Mouse (Mus musculus): ENCODE measurements around the gene Lhfpl5. TPM values are rescaled to one million over a fixed set of nuclear protein-coding genes. Genes with fewer than 3 reads are reported as not detected.

Gene Lhfpl5
- polyA plus RNA-seq, 1 experiment from 2014 or later, result 0.64 TPM

DNA sequence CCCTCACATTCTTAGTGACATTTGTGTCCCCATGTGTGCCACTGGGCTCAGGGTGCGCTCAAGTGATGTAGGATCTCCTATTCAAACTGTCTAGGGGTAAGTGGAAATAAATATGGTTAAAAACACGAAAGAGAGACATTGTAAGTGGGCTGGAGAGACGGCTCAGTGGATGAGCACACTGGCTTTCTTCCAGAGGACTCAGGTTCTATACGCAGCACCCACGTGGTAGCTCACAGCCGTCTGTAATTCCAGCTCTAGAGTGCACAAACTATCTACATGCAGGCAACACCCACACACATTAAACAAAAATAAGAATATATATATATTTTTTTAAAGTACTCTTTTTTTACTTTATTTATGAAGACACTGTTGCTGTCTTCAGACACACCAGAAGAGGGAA lies 2.5 kb upstream of the Lhfpl5 start:
- H3K27me3 ChIP-seq, result 0 out of 2 replicates have a peak, but pooled peaks cover 5% of the 10 kb centered on the region
- H3K36me3 ChIP-seq, result no peaks in the 10 kb centered on the region
- no peak overlapping the region for H3K4me3 ChIP-seq (replicated peaks)
- WGBS, result 75% methylated on average over 6 of the region's 6 CpGs
- no peak for ATAC-seq (ENCODE audit: insufficient number of reproducible peaks, low FRiP score, low TSS enrichment, low read depth)
- peaks cover 11% of the 10 kb centered on the region for H3K4me1 ChIP-seq
- H3K27ac ChIP-seq (replicated peaks), result no peak overlapping the region
- H3K9me3 ChIP-seq (replicated peaks), result no peaks in the 10 kb centered on the region
- no peak overlapping the region for H3K9ac ChIP-seq
- no peak overlapping the region for H3K4me2 ChIP-seq (replicated peaks)

DNA sequence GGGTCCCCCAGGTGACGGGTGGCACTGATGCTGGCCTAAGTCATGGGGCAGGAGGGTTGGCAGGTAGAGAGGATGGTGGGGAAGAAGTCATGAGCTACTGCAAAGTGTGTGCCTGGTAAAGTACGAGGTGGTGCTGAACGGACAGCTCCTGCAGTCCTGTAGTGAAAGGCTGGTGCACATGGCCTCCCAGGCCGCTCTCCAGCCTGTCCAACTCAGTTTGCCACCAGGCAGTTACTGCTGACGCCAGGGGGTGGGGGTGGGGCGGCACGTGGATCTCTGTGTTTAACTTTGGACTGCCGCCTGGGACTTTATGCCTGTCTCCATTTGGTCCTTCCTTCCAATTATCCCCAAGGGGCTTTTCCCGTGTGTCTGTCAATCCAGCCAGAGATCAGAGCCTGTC lies 5.0 kb downstream of the Lhfpl5 start:
- 0 out of 2 replicates have a peak, but pooled peaks cover 5% of the 10 kb centered on the region for H3K27me3 ChIP-seq
- peaks cover 8% of the 10 kb centered on the region for H3K4me1 ChIP-seq
- H3K4me3 ChIP-seq (replicated peaks), result no peak overlapping the region
- H3K27ac ChIP-seq (replicated peaks), result no peak overlapping the region
- 3% methylated on average over 9 of the region's 9 CpGs for WGBS
- no peak overlapping the region for H3K9ac ChIP-seq
- no peak overlapping the region for H3K4me2 ChIP-seq (replicated peaks)
- ATAC-seq (ENCODE audit: insufficient number of reproducible peaks, low FRiP score, low TSS enrichment, low read depth), result no peak
- H3K9me3 ChIP-seq (replicated peaks), result no peaks in the 10 kb centered on the region
- H3K36me3 ChIP-seq, result no peaks in the 10 kb centered on the region

DNA sequence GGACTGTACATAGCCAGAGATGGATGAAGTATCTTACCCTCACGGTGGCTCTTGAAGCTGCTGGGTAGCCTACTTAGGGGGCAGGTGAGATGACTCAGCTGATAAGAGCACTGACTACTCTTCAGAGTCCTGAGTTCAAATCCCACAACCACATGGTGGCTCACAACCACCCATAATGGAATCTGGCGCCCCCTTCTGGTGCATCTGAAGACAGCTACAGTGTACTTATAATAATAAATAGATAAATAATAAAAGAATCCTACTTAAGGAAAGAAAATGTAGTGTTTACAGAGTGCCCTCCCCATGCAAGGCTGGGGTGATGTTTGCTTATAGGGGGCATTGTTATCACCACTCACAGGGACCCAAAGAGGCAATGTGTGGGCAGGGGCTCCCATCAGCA lies 5.6 kb downstream of the Lhfpl5 start:
- Histone ChIP-seq H3K27ac (replicated peaks) (no peak overlapping the region), H3K9me3 (replicated peaks) (no peaks in the 10 kb centered on the region), H3K27me3 (0 out of 2 replicates have a peak, but pooled peaks cover under 1% of the 10 kb centered on the region), H3K4me2 (replicated peaks) (no peak overlapping the region), H3K36me3 (no peaks in the 10 kb centered on the region), H3K4me3 (replicated peaks) (no peak overlapping the region), H3K4me1 (0 out of 2 replicates have a peak, but pooled peaks cover 1% of the 10 kb centered on the region), H3K9ac (no peak overlapping the region)
- 53% methylated on average over 2 of the region's 2 CpGs for WGBS
- no peak for ATAC-seq (ENCODE audit: insufficient number of reproducible peaks, low FRiP score, low TSS enrichment, low read depth)

DNA sequence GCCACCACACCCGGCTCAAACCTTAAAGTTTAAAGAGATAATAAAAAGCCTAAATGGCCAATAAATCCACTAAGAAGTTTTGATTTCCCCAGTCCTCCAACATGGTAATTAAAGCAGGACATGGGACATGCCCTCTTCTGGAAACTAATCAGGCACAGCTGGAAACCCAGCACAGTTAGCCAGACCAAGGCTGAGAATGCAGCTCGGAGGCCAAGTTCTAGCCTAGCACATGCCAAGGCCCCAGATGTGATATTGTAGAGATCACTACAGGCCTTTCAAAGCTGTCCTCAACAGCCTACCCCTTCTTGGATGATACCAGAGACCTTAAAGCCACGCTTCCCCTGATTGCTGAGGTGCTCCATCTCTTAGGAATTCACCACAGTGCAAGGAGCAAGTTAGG lies 11.1 kb downstream of the Lhfpl5 start:
- no peak overlapping the region for H3K4me3 ChIP-seq (replicated peaks)
- peaks cover 46% of the 10 kb centered on the region for H3K36me3 ChIP-seq
- H3K4me2 ChIP-seq (replicated peaks), result no peak overlapping the region
- 0 out of 2 replicates have a peak, but pooled peaks cover 7% of the 10 kb centered on the region for H3K4me1 ChIP-seq
- no peaks in the 10 kb centered on the region for H3K9me3 ChIP-seq (replicated peaks)
- H3K27ac ChIP-seq (replicated peaks), result no peak overlapping the region
- no peak for ATAC-seq (ENCODE audit: insufficient number of reproducible peaks, low FRiP score, low TSS enrichment, low read depth)
- H3K9ac ChIP-seq, result no peak overlapping the region
- WGBS, result 64% methylated on average over 3 of the region's 3 CpGs
- H3K27me3 ChIP-seq, result no peaks in the 10 kb centered on the region

DNA sequence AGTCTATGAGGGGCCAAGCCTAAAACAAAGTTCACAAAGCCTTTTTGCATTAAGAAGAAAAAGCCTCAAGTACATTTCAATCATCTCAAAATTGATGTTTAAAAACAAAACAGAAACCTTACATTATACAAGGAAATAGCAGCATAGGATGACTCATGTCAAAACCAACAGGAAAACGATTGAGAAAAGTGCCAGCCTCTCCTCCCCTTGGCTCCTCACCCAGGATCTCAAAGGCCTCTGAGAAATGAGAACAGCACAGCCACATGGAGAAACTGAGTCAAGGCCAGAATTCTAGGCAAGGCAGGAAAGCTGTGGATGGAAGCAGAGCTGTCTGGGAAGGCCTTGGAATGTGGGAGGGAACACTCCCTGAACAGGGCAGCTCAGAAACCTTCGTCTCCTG lies 13.2 kb downstream of the Lhfpl5 start:
- Histone ChIP-seq H3K27me3 (no peaks in the 10 kb centered on the region), H3K9ac (no peak overlapping the region), H3K36me3 (peaks cover 66% of the 10 kb centered on the region), H3K9me3 (replicated peaks) (no peaks in the 10 kb centered on the region), H3K27ac (replicated peaks) (no peak overlapping the region), H3K4me3 (replicated peaks) (no peak overlapping the region), H3K4me2 (replicated peaks) (no peak overlapping the region), H3K4me1 (0 out of 2 replicates have a peak, but pooled peaks cover 12% of the 10 kb centered on the region)
- 82% methylated on average over 2 of the region's 2 CpGs for WGBS
- no peak for ATAC-seq (ENCODE audit: insufficient number of reproducible peaks, low FRiP score, low TSS enrichment, low read depth)

DNA sequence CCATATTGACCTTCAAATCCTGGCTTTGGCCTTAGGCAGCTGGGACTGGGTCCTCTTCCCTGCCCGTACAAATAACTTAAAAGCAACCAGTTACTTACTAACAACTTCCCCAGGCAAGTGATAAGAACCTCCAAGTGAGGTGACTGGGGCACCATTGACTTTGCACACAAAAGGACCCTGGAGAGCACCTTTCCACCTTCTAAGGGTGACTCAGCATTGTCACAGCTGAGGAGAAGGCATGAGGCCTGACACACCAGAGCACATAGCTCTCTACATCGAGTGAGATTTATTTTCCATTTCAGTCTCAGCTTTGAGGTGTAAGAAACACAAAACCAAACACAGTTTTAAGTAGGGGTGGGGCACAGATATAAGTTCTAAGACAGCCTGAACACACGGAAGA lies 15.2 kb downstream of the Lhfpl5 start:
- Histone ChIP-seq H3K9me3 (replicated peaks) (no peaks in the 10 kb centered on the region), H3K36me3 (peaks cover 72% of the 10 kb centered on the region), H3K4me1 (0 out of 2 replicates have a peak, but pooled peaks cover 13% of the 10 kb centered on the region), H3K27me3 (no peaks in the 10 kb centered on the region), H3K9ac (no peak overlapping the region), H3K4me3 (replicated peaks) (no peak overlapping the region), H3K4me2 (replicated peaks) (no peak overlapping the region), H3K27ac (replicated peaks) (no peak overlapping the region)
- no peak for ATAC-seq (ENCODE audit: insufficient number of reproducible peaks, low FRiP score, low TSS enrichment, low read depth)
- WGBS, result 84% methylated on average over 3 of the region's 3 CpGs

DNA sequence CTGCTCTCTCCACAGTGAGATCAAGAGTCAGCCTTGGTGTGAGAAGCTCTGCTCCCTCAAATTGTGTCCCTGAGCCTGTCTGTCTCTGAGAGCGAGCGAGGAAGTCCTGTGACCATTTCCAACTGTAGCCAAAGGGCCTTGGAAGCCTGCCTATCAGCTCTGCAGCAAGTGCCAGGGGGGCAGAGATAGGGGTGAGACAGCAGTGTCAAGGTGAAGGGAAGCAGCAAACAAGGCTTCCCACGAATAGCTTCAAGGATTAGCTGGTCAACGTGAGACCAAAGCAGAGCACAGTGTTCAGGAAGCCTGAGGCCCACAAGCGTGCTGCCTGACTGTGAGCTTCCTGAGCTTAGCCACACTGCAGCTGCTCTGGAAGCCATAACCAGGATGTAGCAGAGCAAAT lies 16.0 kb downstream of the Lhfpl5 start:
- Histone ChIP-seq H3K4me3 (replicated peaks) (no peak overlapping the region), H3K4me2 (replicated peaks) (no peak overlapping the region), H3K4me1 (0 out of 2 replicates have a peak, but pooled peaks cover 11% of the 10 kb centered on the region), H3K9ac (no peak overlapping the region), H3K27me3 (no peaks in the 10 kb centered on the region), H3K36me3 (peaks cover 81% of the 10 kb centered on the region), H3K9me3 (replicated peaks) (no peaks in the 10 kb centered on the region), H3K27ac (replicated peaks) (no peak overlapping the region)
- ATAC-seq (ENCODE audit: insufficient number of reproducible peaks, low FRiP score, low TSS enrichment, low read depth), result no peak
- 86% methylated on average over 5 of the region's 5 CpGs for WGBS

DNA sequence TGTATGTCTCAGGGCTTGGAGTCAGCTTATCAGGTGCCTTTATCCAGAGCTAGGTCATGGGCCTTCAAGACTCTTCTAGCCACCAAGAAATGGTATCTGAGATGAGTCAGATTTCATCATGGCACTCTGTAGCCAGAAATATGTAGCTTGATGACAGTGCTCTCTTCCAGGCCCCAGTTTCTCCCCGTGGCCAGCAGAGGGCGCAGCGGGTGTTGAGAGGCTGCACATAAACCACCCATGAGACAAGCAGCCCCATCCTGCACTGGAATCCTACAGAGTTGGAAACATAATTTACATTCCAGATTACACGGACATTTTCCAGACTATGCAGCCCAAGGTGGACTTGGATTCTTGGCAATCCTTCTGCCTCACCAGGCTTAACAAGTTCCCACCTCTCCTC lies 17.6 kb downstream of the Lhfpl5 start:
- Histone ChIP-seq H3K27me3 (no peaks in the 10 kb centered on the region), H3K9ac (no peak overlapping the region), H3K27ac (replicated peaks) (no peak overlapping the region), H3K36me3 (peaks cover 82% of the 10 kb centered on the region), H3K4me1 (0 out of 2 replicates have a peak, but pooled peaks cover 5% of the 10 kb centered on the region), H3K4me2 (replicated peaks) (no peak overlapping the region), H3K4me3 (replicated peaks) (no peak overlapping the region), H3K9me3 (replicated peaks) (no peaks in the 10 kb centered on the region)
- no peak for ATAC-seq (ENCODE audit: insufficient number of reproducible peaks, low FRiP score, low TSS enrichment, low read depth)
- WGBS, result 26% methylated on average over 4 of the region's 4 CpGs

DNA sequence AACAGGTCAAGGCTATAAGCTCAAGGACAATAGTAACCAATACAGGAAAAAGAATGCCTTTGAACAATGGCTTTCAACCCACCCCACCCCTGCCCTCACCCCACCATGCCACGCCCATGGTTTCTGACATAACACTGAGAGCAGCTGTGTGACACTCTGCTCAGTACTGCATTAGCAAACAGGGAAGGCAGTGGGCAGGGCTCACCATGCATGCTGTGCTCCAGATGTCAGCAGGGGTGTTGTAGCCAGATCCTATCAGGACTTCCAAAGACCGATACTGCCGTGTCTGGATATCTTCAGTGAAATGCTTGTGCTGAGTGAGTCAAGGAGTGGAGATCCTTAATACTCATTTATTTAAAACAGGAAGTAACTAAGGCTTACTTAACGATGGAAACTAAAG lies 18.5 kb downstream of the Lhfpl5 start:
- no peaks in the 10 kb centered on the region for H3K9me3 ChIP-seq (replicated peaks)
- H3K27me3 ChIP-seq, result no peaks in the 10 kb centered on the region
- ATAC-seq (ENCODE audit: insufficient number of reproducible peaks, low FRiP score, low TSS enrichment, low read depth), result no peak; the same call in 1 of the 2 replicates
- H3K27ac ChIP-seq (replicated peaks), result no peak overlapping the region
- H3K4me2 ChIP-seq (replicated peaks), result no peak overlapping the region
- 0 out of 2 replicates have a peak, but pooled peaks cover 5% of the 10 kb centered on the region for H3K4me1 ChIP-seq
- peaks cover 80% of the 10 kb centered on the region for H3K36me3 ChIP-seq
- 66% methylated on average over 4 of the region's 4 CpGs for WGBS
- no peak overlapping the region for H3K4me3 ChIP-seq (replicated peaks)
- no peak overlapping the region for H3K9ac ChIP-seq

DNA sequence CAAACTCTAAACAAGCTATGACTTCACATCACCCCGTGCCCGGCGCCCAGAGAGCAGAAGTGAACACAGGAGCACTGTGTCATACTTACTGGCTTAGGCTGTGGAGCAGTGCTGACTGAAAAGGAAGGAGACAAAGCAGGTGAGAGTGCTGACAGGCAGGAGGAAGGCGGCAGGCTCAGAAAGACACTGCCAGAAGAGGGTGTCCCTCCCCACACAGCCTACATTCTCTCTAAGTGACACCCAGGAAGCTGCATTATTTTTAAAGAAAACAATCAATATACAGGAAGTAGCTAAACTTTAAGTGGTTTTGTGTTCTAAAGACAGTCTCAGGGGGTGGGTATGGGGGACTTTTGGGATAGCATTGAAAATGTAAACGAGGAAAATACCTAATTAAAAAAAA lies 25.3 kb downstream of the Lhfpl5 start:
- Histone ChIP-seq H3K27ac (replicated peaks) (no peak overlapping the region), H3K27me3 (no peaks in the 10 kb centered on the region), H3K36me3 (peaks cover 91% of the 10 kb centered on the region), H3K4me3 (replicated peaks) (no peak overlapping the region), H3K4me2 (replicated peaks) (no peak overlapping the region), H3K9me3 (replicated peaks) (no peaks in the 10 kb centered on the region), H3K4me1 (no peaks in the 10 kb centered on the region), H3K9ac (no peak overlapping the region)
- WGBS, result 88% methylated on average over 5 of the region's 5 CpGs
- ATAC-seq (ENCODE audit: insufficient number of reproducible peaks, low FRiP score, low TSS enrichment, low read depth), result no peak

DNA sequence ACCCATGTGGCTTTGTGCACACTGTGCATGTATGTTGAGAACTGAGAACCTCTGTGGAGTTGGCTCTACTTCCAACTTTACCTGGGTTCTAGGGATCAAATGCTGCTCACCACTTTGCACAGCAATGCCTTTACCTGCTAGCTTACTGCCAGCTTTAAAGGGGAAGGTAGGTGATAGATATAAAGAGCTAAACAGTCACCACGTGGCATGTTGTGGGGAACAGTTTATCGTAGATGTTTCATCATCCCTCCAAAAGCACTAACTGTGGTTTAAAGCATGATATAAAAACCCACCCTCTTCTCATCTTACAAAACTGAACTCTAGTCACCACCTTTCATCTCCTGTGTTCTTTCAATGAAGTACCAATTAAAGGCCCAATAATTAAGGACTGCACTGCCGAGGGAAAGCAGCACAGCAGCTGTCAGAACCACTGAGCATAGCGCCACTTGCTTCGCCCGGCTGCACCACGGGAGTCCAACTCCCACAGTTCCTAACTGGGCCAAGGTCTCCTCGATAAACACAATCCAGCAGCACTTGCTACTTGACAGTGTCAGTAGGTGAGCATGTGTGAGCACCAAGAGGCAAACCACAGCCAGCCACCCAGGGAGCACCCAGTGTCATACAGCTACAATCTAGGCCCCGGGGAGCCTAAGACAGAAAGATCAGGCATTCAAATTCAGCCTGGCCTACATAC lies 26.3 kb downstream of the Lhfpl5 start:
- Histone ChIP-seq H3K4me1 (no peaks in the 10 kb centered on the region), H3K9ac (no peak overlapping the region), H3K4me2 (replicated peaks) (no peak overlapping the region), H3K27me3 (no peaks in the 10 kb centered on the region), H3K9me3 (replicated peaks) (no peaks in the 10 kb centered on the region), H3K36me3 (peaks cover 90% of the 10 kb centered on the region), H3K4me3 (replicated peaks) (no peak overlapping the region), H3K27ac (replicated peaks) (no peak overlapping the region)
- 79% methylated on average over 9 of the region's 9 CpGs for WGBS
- ATAC-seq (ENCODE audit: insufficient number of reproducible peaks, low FRiP score, low TSS enrichment, low read depth), result no peak

DNA sequence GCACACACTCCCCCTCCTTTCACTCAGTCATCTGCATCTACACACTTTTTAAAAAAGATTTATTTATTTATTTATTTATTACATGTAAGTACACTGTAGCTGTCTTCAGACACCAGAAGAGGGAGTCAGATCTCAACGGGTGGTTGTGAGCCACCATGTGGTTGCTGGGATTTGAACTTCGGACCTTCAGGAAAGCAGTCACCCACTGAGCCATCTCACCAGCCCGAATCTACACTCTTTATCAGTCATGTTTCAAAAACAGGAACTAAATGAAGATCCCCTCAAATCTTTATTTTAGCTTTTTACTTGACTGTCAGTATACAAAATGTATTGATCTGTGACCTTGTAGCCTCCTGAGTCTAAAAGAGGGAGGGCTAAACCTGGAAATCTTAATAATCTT lies 34.1 kb downstream of the Lhfpl5 start:
- H3K4me2 ChIP-seq (replicated peaks), result no peak overlapping the region
- no peaks in the 10 kb centered on the region for H3K27me3 ChIP-seq
- H3K4me3 ChIP-seq (replicated peaks), result no peak overlapping the region
- ATAC-seq (ENCODE audit: insufficient number of reproducible peaks, low FRiP score, low TSS enrichment, low read depth), result no peak
- 75% methylated on average over 3 of the region's 3 CpGs for WGBS
- no peak overlapping the region for H3K9ac ChIP-seq
- H3K9me3 ChIP-seq (replicated peaks), result no peaks in the 10 kb centered on the region
- no peak overlapping the region for H3K27ac ChIP-seq (replicated peaks)
- no peaks in the 10 kb centered on the region for H3K4me1 ChIP-seq
- H3K36me3 ChIP-seq, result peaks cover 38% of the 10 kb centered on the region

Data from embryonic facial prominence, embryonic 15.5 days (tissue).